Mouse (Mus musculus): ENCODE data around the gene Serpinb11. TPM values are rescaled to one million over a fixed set of nuclear protein-coding genes. Genes with fewer than 3 reads are reported as not detected.
A peak's percentile ranks its signal among the peaks of the same experiment; 100 is the strongest.

Gene Serpinb11
- polyA plus RNA-seq, 1 experiment from 2014 or later = not detected

DNA sequence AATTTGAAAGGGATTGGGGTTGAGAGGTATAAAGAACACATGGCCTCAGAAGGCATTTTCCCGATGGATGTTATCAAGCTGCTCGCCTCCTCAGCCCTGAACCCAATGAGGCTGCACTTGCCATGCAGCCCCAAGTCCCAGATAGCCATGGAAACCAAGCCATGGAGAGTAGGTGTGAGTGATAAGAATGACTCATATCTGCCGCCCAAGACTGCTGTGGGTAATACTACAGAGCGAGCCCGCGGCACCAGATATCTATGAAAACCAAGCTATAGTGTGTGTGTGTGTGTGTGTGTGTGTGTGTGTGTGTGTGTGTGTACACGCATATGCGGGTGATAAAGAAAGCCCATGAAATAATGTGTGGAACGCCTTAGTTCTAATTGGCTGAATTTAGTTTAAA lies 23.5 kb downstream of the Serpinb11 start:
- CTCF ChIA-PET = no interaction called here
- no peak for TF ChIP-seq CTCF (IDR thresholded peaks at IDR 0.05)
- in situ Hi-C loops (cut with MboI; ENCODE audit: low pct_unique_long_range_greater_than_20kb) = no loop called here
- POLR2A ChIA-PET = interaction anchor here (0.6 kb wide), 1 partner anchor 25 kb away, joined by 5 read pairs; no protein-coding TSS in a partner anchor
- H3K27me3 ChIP-seq = no peaks in the 10 kb centered on the region
- ATAC-seq (no peak), DNase-seq (ENCODE audit: low read depth, low spot score) (no peak)

DNA sequence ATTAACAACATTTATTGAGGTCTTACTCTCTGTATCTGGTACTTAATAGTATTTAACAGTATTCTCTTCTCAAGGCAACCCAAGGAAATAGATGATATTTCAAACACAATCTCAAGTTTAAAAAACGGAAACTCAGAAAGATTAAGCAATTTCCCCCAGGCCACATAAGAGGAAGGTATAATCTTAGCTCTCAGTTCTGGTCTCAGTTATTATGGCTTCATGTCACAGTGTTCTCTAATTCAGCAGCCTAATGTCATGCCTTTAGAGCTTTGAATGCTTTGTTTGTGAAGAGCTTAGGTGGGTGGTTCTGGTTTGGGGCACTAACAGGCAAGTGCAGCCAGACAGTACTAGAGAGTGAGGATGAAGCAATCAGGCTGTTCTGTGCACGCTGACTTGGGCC lies 28.8 kb downstream of the Serpinb11 start:
- ChIA-PET POLR2A (no interaction called here), CTCF (no interaction called here)
- in situ Hi-C loops (cut with MboI; ENCODE audit: low pct_unique_long_range_greater_than_20kb) = no loop called here
- no peak for TF ChIP-seq CTCF (IDR thresholded peaks at IDR 0.05)
- ATAC-seq = no peak
- no peaks in the 10 kb centered on the region for H3K27me3 ChIP-seq
- DNase-seq (ENCODE audit: low read depth, low spot score) = no peak

DNA sequence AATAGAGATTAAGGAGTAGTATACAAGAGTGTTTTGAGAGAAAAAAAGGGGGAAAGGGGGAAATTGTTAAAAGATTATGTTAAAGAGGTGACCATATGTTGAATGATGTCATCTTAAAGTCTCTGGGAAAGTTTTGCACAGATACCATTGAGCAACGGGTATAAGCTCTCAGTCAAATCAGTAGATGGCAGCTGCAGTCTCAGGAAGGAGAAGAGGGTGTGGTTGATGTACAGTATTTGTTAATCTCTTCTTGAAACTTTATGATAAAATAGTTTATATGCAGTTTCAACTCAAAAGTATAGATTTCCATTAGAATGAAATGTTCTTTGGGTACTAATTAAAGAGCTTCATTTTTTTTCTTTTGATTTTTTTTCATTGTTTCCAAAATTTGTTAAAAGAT lies 36.5 kb downstream of the Serpinb11 start:
- ATAC-seq = no peak
- CTCF ChIA-PET = no interaction called here
- POLR2A ChIA-PET = no interaction called here

DNA sequence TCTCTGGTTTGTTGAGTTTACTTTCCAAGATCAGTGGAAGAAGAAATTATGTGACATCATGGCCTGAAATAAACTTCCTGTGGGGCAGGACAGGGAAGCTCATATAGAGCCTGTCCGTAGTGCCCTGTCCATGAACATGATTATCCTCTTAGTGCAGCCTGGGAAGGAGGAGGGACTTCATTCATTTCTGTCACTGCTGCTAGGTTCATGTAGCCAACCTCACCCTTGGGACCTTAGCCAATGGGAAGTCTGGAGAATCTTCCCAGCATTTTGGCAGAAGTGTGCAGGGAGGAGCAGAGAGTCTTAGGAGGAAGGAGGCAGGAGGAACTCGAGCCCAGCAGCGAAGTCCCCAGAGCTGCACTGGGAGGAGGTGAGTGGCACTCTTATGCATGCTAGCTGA lies 38.4 kb downstream of the Serpinb11 start, which contains the start of gene Serpinb7:
Serpinb7 (plus strand) TSS at position 301 of the 400 bp plus-strand sequence.
- ATAC-seq (no peak), DNase-seq (ENCODE audit: low read depth, low spot score) (no peak)
- no peaks in the 10 kb centered on the region for H3K27me3 ChIP-seq
- in situ Hi-C loops (cut with MboI; ENCODE audit: low pct_unique_long_range_greater_than_20kb) = no loop called here
- ChIA-PET CTCF (no interaction called here), POLR2A (no interaction called here)
- no peak for TF ChIP-seq CTCF (IDR thresholded peaks at IDR 0.05)

More for the DNA sequence above, 36.5 kb downstream of the Serpinb11 start:
- H3K27me3 ChIP-seq = no peaks in the 10 kb centered on the region
- no peak for TF ChIP-seq CTCF (IDR thresholded peaks at IDR 0.05)
- in situ Hi-C loops (cut with MboI; ENCODE audit: low pct_unique_long_range_greater_than_20kb) = no loop called here
- DNase-seq (ENCODE audit: low read depth, low spot score) = no peak

DNA sequence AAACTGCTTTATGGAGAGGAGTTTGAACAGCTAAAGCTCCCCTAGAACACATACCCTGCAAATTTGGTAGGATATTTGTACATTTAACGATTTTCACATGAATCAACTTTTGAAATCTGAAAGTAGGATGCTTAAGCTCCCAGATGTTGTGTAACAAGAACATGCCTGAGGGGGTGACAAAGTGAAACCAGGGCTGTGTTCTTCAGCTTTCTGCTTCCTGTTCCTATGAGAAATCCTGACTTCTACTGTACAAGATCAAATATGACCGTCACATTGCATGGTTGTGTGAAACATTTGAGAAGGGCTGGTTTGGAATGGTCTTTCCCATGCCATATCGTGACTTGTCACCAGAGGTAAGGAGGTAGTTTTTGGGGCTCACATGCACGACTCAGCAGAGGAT lies 41.1 kb downstream of the Serpinb11 start:
- in situ Hi-C loops (cut with MboI; ENCODE audit: low pct_unique_long_range_greater_than_20kb) = no loop called here
- H3K27me3 ChIP-seq = no peaks in the 10 kb centered on the region
- ChIA-PET CTCF (no interaction called here), POLR2A (no interaction called here)
- no peak for DNase-seq (ENCODE audit: low read depth, low spot score)
- ATAC-seq = no peak
- no peak for TF ChIP-seq CTCF (IDR thresholded peaks at IDR 0.05)

DNA sequence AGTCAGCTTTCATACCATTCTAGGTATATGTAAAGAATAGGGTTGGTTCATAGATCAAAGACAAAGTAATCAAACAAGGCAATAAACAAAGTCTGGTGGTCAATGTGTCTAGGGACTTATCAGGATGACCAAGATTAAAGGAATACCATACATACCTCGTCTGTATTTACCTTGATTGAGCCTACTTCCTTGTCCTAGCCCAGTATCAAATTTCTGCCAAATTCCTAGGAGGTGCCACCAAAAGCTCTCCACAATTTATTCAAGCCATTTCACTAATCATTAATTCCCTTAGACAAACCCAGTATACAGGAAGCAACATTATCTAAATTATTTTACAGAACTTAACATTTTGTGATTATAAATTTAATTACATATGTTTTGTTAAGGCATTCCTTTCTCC lies 53.7 kb downstream of the Serpinb11 start:
- CTCF ChIA-PET = no interaction called here
- POLR2A ChIA-PET = no interaction called here
- TF ChIP-seq CTCF (IDR thresholded peaks at IDR 0.05) = no peak
- ATAC-seq (peak; percentile 39), DNase-seq (ENCODE audit: low read depth, low spot score) (no peak)
- in situ Hi-C loops (cut with MboI; ENCODE audit: low pct_unique_long_range_greater_than_20kb) = no loop called here
- H3K27me3 ChIP-seq = no peaks in the 10 kb centered on the region

DNA sequence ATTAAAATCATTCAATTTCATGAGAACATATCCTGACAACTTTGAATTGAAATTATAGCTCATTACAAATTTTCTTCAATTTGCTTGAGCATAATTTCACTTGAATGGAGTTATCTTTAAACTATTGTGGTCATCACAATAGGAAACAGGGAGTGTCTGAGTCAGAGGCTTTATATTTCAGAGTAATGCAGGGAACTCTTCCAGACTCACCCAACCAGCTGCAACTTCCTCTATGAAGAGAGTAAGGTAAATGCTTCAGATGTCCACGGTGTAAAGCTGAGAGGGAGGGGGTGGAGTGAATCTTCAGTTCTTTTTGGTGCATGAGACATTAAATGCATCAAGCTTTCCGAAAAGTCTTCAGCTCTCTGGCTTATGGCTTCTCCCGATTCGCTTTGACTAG lies 61.5 kb downstream of the Serpinb11 start:
- DNase-seq (ENCODE audit: low read depth, low spot score) (no peak), ATAC-seq (no peak)
- in situ Hi-C loops (cut with MboI; ENCODE audit: low pct_unique_long_range_greater_than_20kb) = no loop called here
- H3K27me3 ChIP-seq = no peaks in the 10 kb centered on the region
- ChIA-PET POLR2A (no interaction called here), CTCF (interaction anchor here (1.0 kb wide), 1 partner anchor 9 kb away, joined by 4 read pairs; no protein-coding TSS in a partner anchor)
- TF ChIP-seq CTCF (IDR thresholded peaks at IDR 0.05) = no peak

Other genes with a start within 250 kb of the Serpinb11 start
- gene Serpinb3b, start 82.8 kb upstream of the Serpinb11 start, polyA plus RNA-seq (2021) = not detected
- not detected for gene Serpinb3c, start 82.8 kb upstream of the Serpinb11 start, polyA plus RNA-seq (2021)
- gene Serpinb7, start 38.5 kb downstream of the Serpinb11 start, polyA plus RNA-seq (2021) = 0.10 TPM
- 4.3 TPM for gene Serpinb2, start 150.2 kb downstream of the Serpinb11 start, polyA plus RNA-seq (2021)
- 37.6 TPM for gene Serpinb8, start 228.8 kb downstream of the Serpinb11 start, polyA plus RNA-seq (2021)